Mouse (Mus musculus) adipocyte (in vitro differentiated cells): ENCODE data around the gene Gm47283.
"Not testable (repeated sequence)": the region's sequence is repeated elsewhere in the genome, so short reads cannot be mapped to it uniquely, and the experiment has no call there.

Source experiments
- DNase-seq: peaks from one replicate; pipeline ENCODE4 v3.0.0-alpha.2; 2016; ENCODE audit warnings: low spot score

Gene Gm47283

GRCm38 (mm10) chrY:90784438-90784837 lies at the start of gene Gm47283:
TSS of gene Gm47283 (plus strand) at chrY:90784738.
- DNase-seq: not testable (repeated sequence)

- not testable (repeated sequence) for DNase-seq
Measured at GRCm38 (mm10) chrY:90735181-90735895, 49.2 kb upstream of the Gm47283 start.

- not testable (repeated sequence) for DNase-seq
Measured at GRCm38 (mm10) chrY:90736217-90737000, 48.1 kb upstream of the Gm47283 start.

GRCm38 (mm10) chrY:90737606-90738430 lies 46.7 kb upstream of the Gm47283 start:
- DNase-seq: no peak

- DNase-seq: no peak
Measured at GRCm38 (mm10) chrY:90738431-90738680, 46.2 kb upstream of the Gm47283 start.

- peak; percentile 49 for DNase-seq
Measured at GRCm38 (mm10) chrY:90738841-90739530, 45.6 kb upstream of the Gm47283 start.

GRCm38 (mm10) chrY:90739531-90740012 lies 45.0 kb upstream of the Gm47283 start:
- DNase-seq: not testable (repeated sequence)

- peak; percentile 76 for DNase-seq
Measured at GRCm38 (mm10) chrY:90740013-90740561, 44.5 kb upstream of the Gm47283 start.

GRCm38 (mm10) chrY:90741006-90741405 lies 43.5 kb upstream of the Gm47283 start:
- peak; percentile 43 for DNase-seq

GRCm38 (mm10) chrY:90741452-90742260 lies 42.9 kb upstream of the Gm47283 start:
- DNase-seq: peak; percentile 41

GRCm38 (mm10) chrY:90742261-90743052 lies 42.1 kb upstream of the Gm47283 start:
- peak; percentile 29 for DNase-seq

- not testable (repeated sequence) for DNase-seq
Measured at GRCm38 (mm10) chrY:90743053-90743810, 41.3 kb upstream of the Gm47283 start.

- DNase-seq: no peak
Measured at GRCm38 (mm10) chrY:90743811-90744220, 40.7 kb upstream of the Gm47283 start.

- DNase-seq: peak; percentile 50
Measured at GRCm38 (mm10) chrY:90744381-90744981, 40.1 kb upstream of the Gm47283 start.

- DNase-seq: not testable (repeated sequence)
Measured at GRCm38 (mm10) chrY:90745256-90745655, 39.3 kb upstream of the Gm47283 start.

GRCm38 (mm10) chrY:90754721-90755120 lies 29.8 kb upstream of the Gm47283 start, which contains the start of gene Gm21860:
TSS of gene Gm21860 (minus strand) at chrY:90754821.
- DNase-seq: not testable (repeated sequence)

- not testable (repeated sequence) for DNase-seq
Measured at GRCm38 (mm10) chrY:90839077-90839476, 54.5 kb downstream of the Gm47283 start, which contains the start of gene Gm21748. TSS of gene Gm21748 (minus strand) at chrY:90839177.
